Mouse (Mus musculus): ENCODE results near the gene Abtb2. TPM values are rescaled to one million over a fixed set of nuclear protein-coding genes. Genes with fewer than 3 reads are reported as not detected.

Abtb2 gene
- polyA plus RNA-seq, 1 experiment from 2014 or later: 15.9 TPM

DNA sequence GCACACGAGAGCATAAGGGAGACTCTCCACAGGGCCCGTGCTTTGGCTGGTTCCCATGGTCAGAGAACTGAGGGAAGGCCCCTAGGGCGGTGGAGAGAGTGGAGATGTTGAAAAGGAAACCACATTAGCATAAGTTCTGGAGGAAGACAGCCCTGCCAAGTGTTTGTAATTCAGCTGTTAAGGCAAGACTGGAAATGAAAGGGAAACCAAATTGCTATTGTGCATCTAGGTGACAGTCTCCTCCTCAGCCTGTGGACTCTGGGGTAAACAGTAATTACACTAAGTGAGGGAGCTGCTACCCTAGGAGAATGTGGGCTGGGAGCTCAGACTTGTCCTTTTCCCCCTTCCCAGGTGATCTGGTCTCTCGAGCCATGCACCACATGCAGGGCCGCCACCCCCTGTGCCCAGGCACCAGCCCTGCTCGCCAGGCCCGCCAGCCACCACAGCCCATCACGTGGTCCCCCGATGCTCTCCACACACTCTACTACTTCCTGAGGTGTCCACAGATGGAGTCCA, 116.9 kb downstream of the Abtb2 start:
- H3K4me1 ChIP-seq (replicated peaks; ENCODE audit: control insufficient read depth, insufficient read depth, low read length): 0 out of 2 replicates have a peak, but pooled peaks cover 2% of the 10 kb centered on the region
- H3K27me3 ChIP-seq (ENCODE audit: control insufficient read depth, insufficient read depth, low read length): no peaks in the 10 kb centered on the region
- no peaks in the 10 kb centered on the region for H3K36me3 ChIP-seq (ENCODE audit: control insufficient read depth, insufficient read depth, low read length)
- ATAC-seq (replicated peaks; ENCODE audit: low FRiP score) (0 out of 2 replicates have a peak, but pooled peaks have one; percentile 42), DNase-seq (ENCODE audit: low spot score) (no peak)
- H3K4me3 ChIP-seq (ENCODE audit: low read depth, low read length): no peak overlapping the region
- H3K27ac ChIP-seq (ENCODE audit: low read depth, low read length): no peak overlapping the region
- whole genome bisulfite sequencing: 82% methylated on average over 9 of the region's 9 CpGs
- H3K9me3 ChIP-seq (ENCODE audit: control insufficient read depth, low read length): no peaks in the 10 kb centered on the region
- H3K9ac ChIP-seq (ENCODE audit: low read length): no peak overlapping the region
- no peak overlapping the region for H3K4me2 ChIP-seq (ENCODE audit: low read depth, low read length, severe bottlenecking)

DNA sequence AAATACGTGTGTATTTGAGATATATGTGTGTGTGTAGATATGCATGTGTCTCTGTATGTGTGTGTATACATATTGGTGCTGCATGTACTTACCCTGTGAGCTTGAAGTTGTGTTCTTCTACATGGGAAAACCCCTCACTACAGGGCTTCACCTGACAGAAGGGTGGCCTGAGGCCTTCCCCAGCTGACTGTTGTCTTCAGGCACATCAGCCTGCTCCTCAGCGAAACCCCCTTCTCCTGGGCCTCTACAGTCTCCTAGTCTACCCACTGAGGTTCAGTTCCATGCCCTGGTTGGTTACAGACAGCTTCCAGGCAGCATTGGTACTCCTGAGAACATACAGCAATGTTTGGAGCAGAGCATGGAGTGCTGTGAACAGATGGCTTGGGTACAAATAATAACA, 118.3 kb downstream of the Abtb2 start:
- Histone ChIP-seq H3K4me3 (ENCODE audit: low read depth, low read length) (no peak overlapping the region), H3K36me3 (ENCODE audit: control insufficient read depth, insufficient read depth, low read length) (no peaks in the 10 kb centered on the region), H3K4me2 (ENCODE audit: low read depth, low read length, severe bottlenecking) (no peak overlapping the region), H3K9me3 (ENCODE audit: control insufficient read depth, low read length) (no peaks in the 10 kb centered on the region), H3K27ac (ENCODE audit: low read depth, low read length) (no peak overlapping the region), H3K9ac (ENCODE audit: low read length) (no peak overlapping the region), H3K27me3 (ENCODE audit: control insufficient read depth, insufficient read depth, low read length) (no peaks in the 10 kb centered on the region), H3K4me1 (replicated peaks; ENCODE audit: control insufficient read depth, insufficient read depth, low read length) (0 out of 2 replicates have a peak, but pooled peaks cover 2% of the 10 kb centered on the region)
- DNase-seq (ENCODE audit: low spot score) (no peak), ATAC-seq (replicated peaks; ENCODE audit: low FRiP score) (no peak)
- 90% methylated on average over 2 of the region's 2 CpGs for WGBS

DNA sequence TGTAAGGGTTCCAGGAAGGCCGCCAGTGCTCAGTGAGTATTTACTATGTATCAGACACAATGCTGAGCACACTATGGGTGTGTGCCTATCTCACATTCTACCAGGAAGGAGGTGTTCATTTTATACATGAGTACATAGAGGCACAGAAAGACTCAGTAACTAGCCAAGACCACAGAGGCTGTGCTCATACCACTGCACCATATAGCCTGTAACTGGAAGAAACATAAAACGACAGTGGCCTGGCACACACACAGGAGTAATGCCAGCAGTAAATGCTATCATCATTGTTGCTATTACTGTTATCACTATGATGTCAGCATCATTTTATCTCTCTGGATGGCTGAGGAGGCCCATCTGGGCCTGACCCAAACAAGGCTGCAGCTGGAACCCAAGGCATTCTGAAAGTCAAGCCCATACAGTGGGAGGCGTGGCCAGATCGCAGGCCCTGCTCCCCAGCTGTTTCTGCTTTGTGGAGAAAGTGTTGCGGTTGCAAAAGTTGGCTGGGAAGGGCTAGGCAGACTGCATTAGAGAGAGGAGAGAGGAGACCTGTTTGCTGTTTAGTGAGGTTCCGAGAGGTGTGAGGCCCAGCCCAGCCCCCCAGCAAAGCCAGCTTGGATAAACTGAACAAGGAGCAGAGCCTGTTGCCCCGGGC, 118.9 kb downstream of the Abtb2 start:
- Histone ChIP-seq H3K27me3 (ENCODE audit: control insufficient read depth, insufficient read depth, low read length) (no peaks in the 10 kb centered on the region), H3K4me2 (ENCODE audit: low read depth, low read length, severe bottlenecking) (no peak overlapping the region), H3K9ac (ENCODE audit: low read length) (no peak overlapping the region), H3K9me3 (ENCODE audit: control insufficient read depth, low read length) (no peaks in the 10 kb centered on the region), H3K27ac (ENCODE audit: low read depth, low read length) (no peak overlapping the region), H3K4me3 (ENCODE audit: low read depth, low read length) (no peak overlapping the region), H3K4me1 (replicated peaks; ENCODE audit: control insufficient read depth, insufficient read depth, low read length) (0 out of 2 replicates have a peak, but pooled peaks cover 2% of the 10 kb centered on the region), H3K36me3 (ENCODE audit: control insufficient read depth, insufficient read depth, low read length) (no peaks in the 10 kb centered on the region)
- WGBS: 76% methylated on average over 7 of the region's 7 CpGs
- DNase-seq (ENCODE audit: low spot score) (no peak), ATAC-seq (replicated peaks; ENCODE audit: low FRiP score) (no peak)

DNA sequence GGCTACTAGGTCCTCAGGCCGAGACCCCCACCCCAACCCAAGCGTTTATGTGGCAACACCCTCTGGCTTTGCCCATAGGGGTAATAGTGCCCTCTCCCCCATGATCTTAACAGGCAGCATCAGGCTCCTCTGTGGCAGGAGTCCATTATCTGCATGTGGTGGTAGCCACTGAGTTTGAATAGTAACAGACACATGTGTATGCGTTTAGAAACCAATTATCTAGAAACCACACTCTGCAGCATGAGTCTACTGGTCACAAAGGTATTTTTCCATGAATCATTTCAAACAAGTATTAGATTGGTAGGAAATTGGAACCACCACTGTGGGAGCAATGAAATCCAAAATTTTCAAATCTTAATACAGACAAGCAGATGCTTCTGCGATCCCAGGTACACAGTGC, 119.5 kb downstream of the Abtb2 start:
- DNase-seq (ENCODE audit: low spot score): no peak
- Histone ChIP-seq H3K4me2 (ENCODE audit: low read depth, low read length, severe bottlenecking) (no peak overlapping the region), H3K27me3 (ENCODE audit: control insufficient read depth, insufficient read depth, low read length) (no peaks in the 10 kb centered on the region), H3K9ac (ENCODE audit: low read length) (no peak overlapping the region), H3K27ac (ENCODE audit: low read depth, low read length) (no peak overlapping the region), H3K4me1 (replicated peaks; ENCODE audit: control insufficient read depth, insufficient read depth, low read length) (peaks cover 4% of the 10 kb centered on the region; the same call in 1 of the 2 replicates), H3K9me3 (ENCODE audit: control insufficient read depth, low read length) (no peaks in the 10 kb centered on the region), H3K4me3 (ENCODE audit: low read depth, low read length) (no peak overlapping the region), H3K36me3 (ENCODE audit: control insufficient read depth, insufficient read depth, low read length) (no peaks in the 10 kb centered on the region)
- no peak for ATAC-seq (replicated peaks; ENCODE audit: low FRiP score)
- 84% methylated on average over 4 of the region's 4 CpGs for WGBS

DNA sequence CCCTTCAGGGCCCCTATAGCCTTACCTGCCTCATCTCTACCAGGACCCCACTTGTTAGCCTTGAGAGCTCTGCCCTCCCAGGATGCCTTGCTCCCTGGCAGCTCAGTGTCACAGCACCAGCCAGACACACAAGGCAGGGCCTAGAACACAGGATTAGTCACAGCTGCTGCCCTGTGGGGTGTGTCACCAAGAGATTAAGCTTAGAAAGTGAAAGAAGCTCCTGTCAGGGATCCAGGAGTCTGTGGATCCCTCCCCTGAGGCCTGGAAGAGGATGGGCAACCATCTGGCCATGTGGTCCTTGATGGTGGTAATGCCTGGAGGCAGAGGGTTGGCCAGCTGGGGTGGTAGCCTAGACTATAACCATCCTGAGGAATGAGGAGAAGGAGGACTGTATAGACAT, 121.0 kb downstream of the Abtb2 start:
- Histone ChIP-seq H3K9me3 (ENCODE audit: control insufficient read depth, low read length) (no peaks in the 10 kb centered on the region), H3K27ac (ENCODE audit: low read depth, low read length) (no peak overlapping the region), H3K27me3 (ENCODE audit: control insufficient read depth, insufficient read depth, low read length) (no peaks in the 10 kb centered on the region), H3K4me3 (ENCODE audit: low read depth, low read length) (no peak overlapping the region), H3K4me1 (replicated peaks; ENCODE audit: control insufficient read depth, insufficient read depth, low read length) (peaks cover 4% of the 10 kb centered on the region; the same call in 1 of the 2 replicates), H3K9ac (ENCODE audit: low read length) (no peak overlapping the region), H3K36me3 (ENCODE audit: control insufficient read depth, insufficient read depth, low read length) (no peaks in the 10 kb centered on the region), H3K4me2 (ENCODE audit: low read depth, low read length, severe bottlenecking) (no peak overlapping the region)
- DNase-seq (ENCODE audit: low spot score) (no peak), ATAC-seq (replicated peaks; ENCODE audit: low FRiP score) (no peak)

DNA sequence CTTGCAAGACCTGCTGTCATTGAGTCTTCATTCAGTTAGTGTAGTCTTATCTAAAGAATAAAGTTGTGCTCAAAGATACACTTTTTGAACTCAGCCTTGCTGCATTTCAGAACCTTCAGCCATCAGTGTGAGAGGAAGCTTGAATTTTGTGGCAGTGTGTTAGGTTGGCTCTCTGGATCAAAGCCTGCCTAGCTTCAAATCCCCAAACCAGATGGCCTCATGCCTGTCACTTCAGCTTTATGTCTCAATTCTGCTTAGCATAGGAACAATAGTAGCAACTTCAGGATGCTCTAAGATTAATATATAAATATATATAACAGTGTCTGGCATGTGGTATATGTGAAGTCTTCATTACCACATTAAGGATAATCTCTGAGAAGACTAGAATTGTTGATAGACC, 121.8 kb downstream of the Abtb2 start:
- H3K27me3 ChIP-seq (ENCODE audit: control insufficient read depth, insufficient read depth, low read length): no peaks in the 10 kb centered on the region
- H3K36me3 ChIP-seq (ENCODE audit: control insufficient read depth, insufficient read depth, low read length): no peaks in the 10 kb centered on the region
- ATAC-seq (replicated peaks; ENCODE audit: low FRiP score) (no peak), DNase-seq (ENCODE audit: low spot score) (no peak)
- no peak overlapping the region for H3K4me2 ChIP-seq (ENCODE audit: low read depth, low read length, severe bottlenecking)
- no peaks in the 10 kb centered on the region for H3K9me3 ChIP-seq (ENCODE audit: control insufficient read depth, low read length)
- H3K4me3 ChIP-seq (ENCODE audit: low read depth, low read length): no peak overlapping the region
- H3K27ac ChIP-seq (ENCODE audit: low read depth, low read length): no peak overlapping the region
- peaks cover 4% of the 10 kb centered on the region; the same call in 1 of the 2 replicates for H3K4me1 ChIP-seq (replicated peaks; ENCODE audit: control insufficient read depth, insufficient read depth, low read length)
- no peak overlapping the region for H3K9ac ChIP-seq (ENCODE audit: low read length)

DNA sequence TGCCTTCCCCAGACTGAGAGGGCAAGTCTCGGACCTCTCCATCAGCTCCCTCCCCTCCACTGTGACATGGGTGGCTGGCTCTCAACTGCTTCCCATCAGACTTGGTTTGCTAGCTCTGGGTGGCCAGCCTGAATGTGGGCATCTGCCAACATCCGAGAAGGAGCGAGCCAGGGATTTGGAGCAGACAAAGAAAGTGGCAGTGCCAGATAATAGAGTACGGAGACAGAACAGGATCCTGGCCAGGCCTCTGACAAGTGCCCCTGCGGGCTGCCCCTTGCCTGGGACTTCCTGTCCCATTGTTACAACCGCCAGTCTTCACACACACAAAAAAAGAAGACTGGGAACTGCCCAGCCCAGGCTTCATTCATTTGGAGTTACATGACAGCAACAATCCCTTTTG, 124.3 kb downstream of the Abtb2 start:
- H3K27me3 ChIP-seq (ENCODE audit: control insufficient read depth, insufficient read depth, low read length): no peaks in the 10 kb centered on the region
- no peak for DNase-seq (ENCODE audit: low spot score)

DNA sequence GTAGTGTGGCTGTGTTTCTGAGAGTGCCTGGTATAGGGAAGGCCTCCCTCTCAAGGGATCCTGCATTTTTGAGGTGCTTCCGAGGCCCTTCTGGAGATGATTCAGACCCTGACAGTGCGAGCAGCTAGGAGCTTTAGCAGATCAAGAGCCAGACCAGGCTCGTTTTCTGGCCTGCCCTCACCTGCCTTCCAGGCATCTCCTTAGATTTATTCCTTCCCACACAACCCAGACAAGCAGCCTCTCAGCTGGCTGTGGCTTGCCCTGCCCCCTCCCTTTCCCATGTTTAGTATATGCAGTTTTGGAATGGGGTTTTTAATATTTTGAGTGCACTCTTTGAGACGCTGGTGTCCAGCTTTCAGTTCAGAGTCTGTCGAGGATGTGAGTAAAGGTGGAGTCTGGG, 124.7 kb downstream of the Abtb2 start:
- no peaks in the 10 kb centered on the region for H3K36me3 ChIP-seq (ENCODE audit: control insufficient read depth, insufficient read depth, low read length)
- H3K27me3 ChIP-seq (ENCODE audit: control insufficient read depth, insufficient read depth, low read length): no peaks in the 10 kb centered on the region
- no peak for ATAC-seq (replicated peaks; ENCODE audit: low FRiP score)
- H3K4me1 ChIP-seq (replicated peaks; ENCODE audit: control insufficient read depth, insufficient read depth, low read length): peaks cover 2% of the 10 kb centered on the region; the same call in 1 of the 2 replicates
- H3K4me3 ChIP-seq (ENCODE audit: low read depth, low read length): no peak overlapping the region
- no peaks in the 10 kb centered on the region for H3K9me3 ChIP-seq (ENCODE audit: control insufficient read depth, low read length)
- no peak overlapping the region for H3K9ac ChIP-seq (ENCODE audit: low read length)
- H3K27ac ChIP-seq (ENCODE audit: low read depth, low read length): no peak overlapping the region
- H3K4me2 ChIP-seq (ENCODE audit: low read depth, low read length, severe bottlenecking): no peak overlapping the region
- 45% methylated on average over 5 of the region's 5 CpGs for WGBS
- DNase-seq (ENCODE audit: low spot score): no peak

More for the DNA sequence above, 124.3 kb downstream of the Abtb2 start:
- WGBS: 18% methylated on average over 6 of the region's 6 CpGs
- Histone ChIP-seq H3K4me1 (replicated peaks; ENCODE audit: control insufficient read depth, insufficient read depth, low read length) (peaks cover 2% of the 10 kb centered on the region; the same call in 1 of the 2 replicates), H3K4me2 (ENCODE audit: low read depth, low read length, severe bottlenecking) (no peak overlapping the region), H3K9ac (ENCODE audit: low read length) (no peak overlapping the region), H3K36me3 (ENCODE audit: control insufficient read depth, insufficient read depth, low read length) (no peaks in the 10 kb centered on the region), H3K9me3 (ENCODE audit: control insufficient read depth, low read length) (no peaks in the 10 kb centered on the region), H3K27ac (ENCODE audit: low read depth, low read length) (no peak overlapping the region), H3K4me3 (ENCODE audit: low read depth, low read length) (no peak overlapping the region)
- ATAC-seq (replicated peaks; ENCODE audit: low FRiP score): no peak

DNA sequence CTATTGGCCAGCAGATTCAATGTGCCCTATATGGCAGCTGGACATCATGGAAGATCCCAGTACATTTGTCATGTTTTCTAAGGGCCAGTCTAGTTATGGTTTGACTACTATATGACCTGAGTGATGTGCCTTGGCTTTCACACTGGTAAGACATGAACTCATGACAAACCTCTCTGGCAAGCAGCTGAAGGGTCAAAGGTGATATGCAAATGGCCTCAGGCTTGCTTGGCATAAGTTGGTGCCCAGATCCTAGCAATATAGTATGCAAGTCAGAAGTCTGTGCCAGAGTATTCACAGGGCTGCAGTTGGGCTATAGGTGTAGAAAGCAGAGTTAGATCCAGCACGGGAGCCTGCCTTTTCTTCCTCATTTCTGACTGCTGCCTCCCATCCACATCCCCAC, 125.2 kb downstream of the Abtb2 start:
- peaks cover 2% of the 10 kb centered on the region; the same call in 1 of the 2 replicates for H3K4me1 ChIP-seq (replicated peaks; ENCODE audit: control insufficient read depth, insufficient read depth, low read length)
- no peak overlapping the region for H3K27ac ChIP-seq (ENCODE audit: low read depth, low read length)
- no peak overlapping the region for H3K4me3 ChIP-seq (ENCODE audit: low read depth, low read length)
- no peaks in the 10 kb centered on the region for H3K27me3 ChIP-seq (ENCODE audit: control insufficient read depth, insufficient read depth, low read length)
- H3K36me3 ChIP-seq (ENCODE audit: control insufficient read depth, insufficient read depth, low read length): no peaks in the 10 kb centered on the region
- no peaks in the 10 kb centered on the region for H3K9me3 ChIP-seq (ENCODE audit: control insufficient read depth, low read length)
- DNase-seq (ENCODE audit: low spot score) (no peak), ATAC-seq (replicated peaks; ENCODE audit: low FRiP score) (no peak)
- H3K9ac ChIP-seq (ENCODE audit: low read length): no peak overlapping the region
- WGBS: 87% methylated on average over 1 of the region's 1 CpGs
- no peak overlapping the region for H3K4me2 ChIP-seq (ENCODE audit: low read depth, low read length, severe bottlenecking)

Measured in forebrain, embryonic 11.5 days (tissue).